Mouse (Mus musculus) intestine, embryonic 15.5 days (tissue): ENCODE measurements around the gene Sugct. TPM values are rescaled to one million over a fixed set of nuclear protein-coding genes. Genes with fewer than 3 reads are reported as not detected.

Source experiments
- ATAC-seq: fragments of 200-750 bp; cut with Nextera tagmentation; 2 replicates; pipeline ENCODE4 v1.8.0; 2017; ENCODE audit warnings: moderate TSS enrichment, moderate library complexity
- H3K27ac ChIP-seq: fragments of 300-500 bp; sonication (generic); 2 replicates; pipeline ENCODE4 v1.5.1; 2015; ENCODE audit warnings: mild to moderate bottlenecking, inconsistent platforms
- H3K27me3 ChIP-seq: fragments of 300-500 bp; sonication (generic); replicated peaks from 2 replicates; pipeline ENCODE4 v1.6.1; 2015; ENCODE audit warnings: inconsistent platforms
- H3K36me3 ChIP-seq: fragments of 300-500 bp; sonication (generic); 2 replicates; pipeline ENCODE4 v1.6.1; 2015; ENCODE audit warnings: inconsistent platforms
- H3K4me1 ChIP-seq: fragments of 300-500 bp; sonication (generic); replicated peaks from 2 replicates; pipeline ENCODE4 v1.6.1; 2015; ENCODE audit warnings: inconsistent platforms
- H3K4me2 ChIP-seq: fragments of 300-500 bp; sonication (generic); replicated peaks from 2 replicates; pipeline ENCODE4 v1.6.1; 2015; ENCODE audit warnings: mild to moderate bottlenecking, inconsistent platforms
- H3K4me3 ChIP-seq: fragments of 300-500 bp; sonication (generic); replicated peaks from 2 replicates; pipeline ENCODE4 v1.5.1; 2015; ENCODE audit warnings: inconsistent platforms
- H3K9ac ChIP-seq: fragments of 300-500 bp; sonication (generic); 2 replicates; pipeline ENCODE4 v1.6.1; 2015; ENCODE audit warnings: inconsistent platforms
- H3K9me3 ChIP-seq: fragments of 300-500 bp; sonication (generic); 2 replicates; pipeline ENCODE4 v1.6.1; 2016; ENCODE audit warnings: inconsistent platforms
- WGBS: fragments of 180-500 bp; shearing (Covaris S2); methylation state at CpG from one replicate; pipeline ENCODE4 v1.1.7; 2015; 5-methylcytosine and 5-hydroxymethylcytosine counted together
- polyA plus RNA-seq: library from polyadenylated mRNA; unstranded; fragments of >200 nt; fragmentation: Nextera tagmentation; extraction: Ambion mirVana; gene quantifications from 2 replicates; pipeline ENCODE4 v1.2.1, GENCODE M21; 2015

Gene Sugct
- 5.3 and 6.1 TPM in 2 replicates for polyA plus RNA-seq

GRCm38 (mm10) chr13:17694911-17695699, at the start of gene Sugct, which contains the start of gene Mplkip:
Gene Sugct (minus strand): TSS chr13:17695553.
Gene Mplkip (plus strand): TSS chr13:17695192.
- H3K36me3 ChIP-seq, result no peaks in the 10 kb centered on the region
- H3K27me3 ChIP-seq, result no peaks in the 10 kb centered on the region
- WGBS, result under 1% methylated on average over 66 of the region's 66 CpGs
- peak within 1 kb of the TSS; percentile 77 for H3K4me3 ChIP-seq
- H3K4me1 ChIP-seq, result 0 out of 2 replicates have a peak, but pooled peaks cover 5% of the 10 kb centered on the region
- H3K4me2 ChIP-seq, result peak within 1 kb of the TSS; percentile 62
- peak; percentile 98 for ATAC-seq
- H3K9me3 ChIP-seq, result no peaks in the 10 kb centered on the region
- peak within 1 kb of the TSS; percentile 87 for H3K9ac ChIP-seq
- H3K27ac ChIP-seq, result peak within 1 kb of the TSS; percentile 91

- no peak overlapping the region for H3K27ac ChIP-seq
Measured at GRCm38 (mm10) chr13:17728798-17729197, 33.4 kb upstream of the Sugct start.

GRCm38 (mm10) chr13:17727922-17728321, 32.6 kb upstream of the Sugct start:
- Histone ChIP-seq H3K27me3 (no peaks in the 10 kb centered on the region), H3K36me3 (no peaks in the 10 kb centered on the region), H3K4me1 (no peaks in the 10 kb centered on the region), H3K27ac (no peak overlapping the region), H3K4me3 (no peak overlapping the region), H3K9ac (no peak overlapping the region), H3K9me3 (no peaks in the 10 kb centered on the region), H3K4me2 (no peak overlapping the region)
- 89% methylated on average over 4 of the region's 4 CpGs for WGBS
- ATAC-seq, result no peak

More at GRCm38 (mm10) chr13:17728798-17729197, 33.4 kb upstream of the Sugct start:
- Histone ChIP-seq H3K9me3 (no peaks in the 10 kb centered on the region), H3K4me3 (no peak overlapping the region), H3K27me3 (no peaks in the 10 kb centered on the region), H3K9ac (no peak overlapping the region), H3K36me3 (no peaks in the 10 kb centered on the region), H3K4me1 (no peaks in the 10 kb centered on the region), H3K4me2 (no peak overlapping the region)
- 93% methylated on average over 3 of the region's 3 CpGs for WGBS
- no peak for ATAC-seq

DNA sequence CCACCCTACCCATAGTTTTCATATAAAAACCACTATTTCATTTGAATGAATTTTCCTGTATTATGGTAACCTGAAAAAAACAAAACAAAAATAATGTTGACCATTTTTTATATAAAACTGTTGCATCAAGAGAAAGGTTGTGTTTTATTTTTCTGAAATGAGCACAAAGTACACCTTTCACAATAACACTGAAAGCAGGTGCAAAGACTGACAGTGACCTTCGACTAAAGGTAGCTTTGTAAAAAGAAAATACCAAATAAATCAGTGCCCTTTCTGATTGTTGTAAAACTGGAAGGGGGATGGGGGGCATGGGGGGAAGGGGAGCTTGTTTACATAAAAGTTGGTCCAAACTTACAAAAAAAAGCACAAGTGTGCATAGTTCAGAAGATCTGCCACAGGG, 22.0 kb upstream of the Sugct start:
- ATAC-seq, result no peak
- Histone ChIP-seq H3K36me3 (peaks cover 9% of the 10 kb centered on the region; the same call in 1 of the 2 replicates), H3K27me3 (no peaks in the 10 kb centered on the region), H3K4me3 (no peak overlapping the region), H3K27ac (no peak overlapping the region), H3K4me2 (no peak overlapping the region), H3K4me1 (no peaks in the 10 kb centered on the region), H3K9ac (no peak overlapping the region), H3K9me3 (no peaks in the 10 kb centered on the region)
- 92% methylated on average over 1 of the region's 1 CpGs for WGBS

DNA sequence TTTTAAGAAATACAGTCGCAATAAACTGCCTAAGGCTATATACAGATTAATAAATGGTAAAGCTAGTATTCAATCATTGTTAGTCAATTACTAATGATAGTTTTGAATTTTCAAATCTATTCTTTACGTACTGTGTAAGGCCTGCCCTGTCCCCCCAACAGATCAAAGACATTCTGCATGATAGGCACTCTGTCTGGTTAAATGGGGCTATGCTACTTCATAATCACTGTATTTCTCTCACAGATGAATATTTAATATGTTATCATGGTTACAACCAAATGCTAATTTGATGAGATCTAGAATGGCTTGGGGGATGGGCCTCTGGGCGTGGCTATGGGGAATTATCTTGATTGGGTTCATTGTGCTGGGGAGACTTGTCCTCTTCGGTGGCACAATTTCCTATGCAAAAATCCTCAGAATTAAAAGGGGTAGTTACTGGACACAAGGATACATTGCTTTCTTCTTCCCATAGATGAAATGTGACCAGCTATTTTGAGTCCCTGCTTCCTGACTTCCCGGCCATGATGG, 13.5 kb upstream of the Sugct start:
- 86% methylated on average over 5 of the region's 5 CpGs for WGBS
- H3K27ac ChIP-seq, result no peak overlapping the region
- no peak; the same call in 1 of the 2 replicates for ATAC-seq
- H3K4me3 ChIP-seq, result no peak overlapping the region
- H3K4me1 ChIP-seq, result no peaks in the 10 kb centered on the region
- H3K27me3 ChIP-seq, result no peaks in the 10 kb centered on the region
- no peak overlapping the region for H3K4me2 ChIP-seq
- no peaks in the 10 kb centered on the region for H3K36me3 ChIP-seq
- H3K9ac ChIP-seq, result no peak overlapping the region
- no peaks in the 10 kb centered on the region for H3K9me3 ChIP-seq

DNA sequence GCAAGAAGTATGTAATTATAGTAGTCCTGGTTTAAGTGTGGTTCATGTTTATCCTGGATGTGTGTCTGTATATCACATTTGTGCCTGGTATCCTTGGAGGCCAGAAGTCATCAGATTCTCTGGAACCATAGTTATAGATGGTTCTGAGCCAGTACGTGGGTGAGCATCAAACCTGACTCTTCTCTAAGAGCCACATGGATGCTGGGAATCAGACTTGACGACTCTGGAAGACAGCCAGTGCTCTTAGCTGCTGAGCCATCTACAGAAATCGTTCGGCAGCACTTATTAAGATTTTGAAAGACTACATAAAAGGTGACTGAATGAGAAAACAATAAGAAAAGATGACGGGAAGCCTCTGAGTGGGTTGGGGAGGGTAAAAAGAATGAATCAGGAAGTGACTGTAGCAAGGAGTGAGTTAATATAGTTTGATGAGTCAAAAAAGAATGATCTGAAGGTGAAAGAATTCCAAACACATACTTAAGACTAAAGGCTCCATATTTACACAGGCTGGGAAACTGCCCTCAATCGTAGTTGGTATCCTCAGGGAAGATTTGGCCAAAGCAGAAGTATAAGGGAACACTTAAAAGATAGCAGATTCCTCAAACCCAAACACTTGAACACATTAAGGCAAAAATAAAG, 10.0 kb upstream of the Sugct start:
- Histone ChIP-seq H3K27ac (no peak overlapping the region), H3K4me2 (no peak overlapping the region), H3K4me3 (no peak overlapping the region), H3K9ac (no peak overlapping the region), H3K36me3 (no peaks in the 10 kb centered on the region), H3K27me3 (no peaks in the 10 kb centered on the region), H3K9me3 (no peaks in the 10 kb centered on the region), H3K4me1 (no peaks in the 10 kb centered on the region)
- no peak for ATAC-seq
- 73% methylated on average over 6 of the region's 6 CpGs for WGBS

DNA sequence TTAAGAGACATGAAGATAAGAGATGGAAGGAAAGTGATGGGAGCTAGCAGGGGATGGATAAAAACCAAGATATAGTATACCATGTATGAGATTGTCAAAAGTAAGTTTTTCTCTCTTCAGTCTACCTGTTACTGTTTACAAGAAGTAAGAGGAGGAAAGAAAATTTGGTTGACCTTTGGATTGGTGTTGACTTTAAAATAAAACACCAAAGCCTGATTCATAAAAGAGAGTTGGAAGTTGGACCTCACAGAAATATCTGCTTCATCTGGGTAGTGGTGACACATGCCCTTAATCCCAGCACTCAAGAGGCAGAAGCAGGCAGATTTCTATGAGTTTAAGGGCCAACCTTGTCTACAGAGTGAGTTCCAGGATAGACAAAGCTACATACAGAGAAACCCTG, 7.0 kb upstream of the Sugct start:
- Histone ChIP-seq H3K9ac (no peak overlapping the region), H3K27me3 (no peaks in the 10 kb centered on the region), H3K27ac (no peak overlapping the region), H3K36me3 (no peaks in the 10 kb centered on the region), H3K9me3 (no peaks in the 10 kb centered on the region), H3K4me3 (no peak overlapping the region), H3K4me1 (no peaks in the 10 kb centered on the region), H3K4me2 (no peak overlapping the region)
- no peak for ATAC-seq

GRCm38 (mm10) chr13:17701322-17701721, 6.0 kb upstream of the Sugct start:
- H3K36me3 ChIP-seq, result no peaks in the 10 kb centered on the region
- no peaks in the 10 kb centered on the region for H3K4me1 ChIP-seq
- no peak overlapping the region for H3K4me2 ChIP-seq
- H3K27me3 ChIP-seq, result no peaks in the 10 kb centered on the region
- H3K27ac ChIP-seq, result no peak overlapping the region
- no peaks in the 10 kb centered on the region for H3K9me3 ChIP-seq
- no peak overlapping the region for H3K4me3 ChIP-seq
- no peak for ATAC-seq
- no peak overlapping the region for H3K9ac ChIP-seq

DNA sequence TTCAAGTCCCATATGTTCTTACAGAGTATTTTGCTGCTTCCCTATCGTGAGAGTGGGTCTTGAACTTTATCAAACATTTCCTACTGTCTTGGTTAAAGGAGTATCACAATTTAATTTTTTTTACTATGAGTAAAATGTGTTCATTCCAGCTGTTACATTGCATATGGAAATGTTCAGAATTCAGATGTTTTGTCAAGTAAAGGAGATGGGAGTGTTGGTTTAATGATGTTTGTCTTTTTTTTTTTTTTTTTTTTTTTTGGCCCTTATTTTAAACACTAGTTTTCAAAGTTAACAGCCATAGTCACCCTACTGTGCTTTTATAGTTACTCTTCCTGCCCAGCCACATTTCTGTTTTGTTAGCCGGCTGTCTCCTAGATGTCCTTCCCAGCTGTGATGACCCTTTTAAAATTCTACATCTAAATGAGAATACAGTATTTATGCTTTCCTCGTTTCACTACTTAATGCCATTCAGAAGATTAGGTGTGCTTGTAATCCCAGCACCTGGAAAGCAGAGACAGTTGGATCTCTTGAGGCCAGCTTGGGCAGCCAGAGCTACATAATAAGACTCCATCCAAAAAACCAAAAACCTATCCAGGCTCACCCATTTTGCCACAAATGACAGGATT, 4.8 kb upstream of the Sugct start:
- Histone ChIP-seq H3K27me3 (no peaks in the 10 kb centered on the region), H3K9me3 (no peaks in the 10 kb centered on the region), H3K9ac (no peak overlapping the region), H3K27ac (no peak overlapping the region), H3K4me2 (no peak overlapping the region), H3K4me1 (no peaks in the 10 kb centered on the region), H3K4me3 (no peak overlapping the region), H3K36me3 (no peaks in the 10 kb centered on the region)
- WGBS, result 86% methylated on average over 3 of the region's 3 CpGs
- ATAC-seq, result no peak

DNA sequence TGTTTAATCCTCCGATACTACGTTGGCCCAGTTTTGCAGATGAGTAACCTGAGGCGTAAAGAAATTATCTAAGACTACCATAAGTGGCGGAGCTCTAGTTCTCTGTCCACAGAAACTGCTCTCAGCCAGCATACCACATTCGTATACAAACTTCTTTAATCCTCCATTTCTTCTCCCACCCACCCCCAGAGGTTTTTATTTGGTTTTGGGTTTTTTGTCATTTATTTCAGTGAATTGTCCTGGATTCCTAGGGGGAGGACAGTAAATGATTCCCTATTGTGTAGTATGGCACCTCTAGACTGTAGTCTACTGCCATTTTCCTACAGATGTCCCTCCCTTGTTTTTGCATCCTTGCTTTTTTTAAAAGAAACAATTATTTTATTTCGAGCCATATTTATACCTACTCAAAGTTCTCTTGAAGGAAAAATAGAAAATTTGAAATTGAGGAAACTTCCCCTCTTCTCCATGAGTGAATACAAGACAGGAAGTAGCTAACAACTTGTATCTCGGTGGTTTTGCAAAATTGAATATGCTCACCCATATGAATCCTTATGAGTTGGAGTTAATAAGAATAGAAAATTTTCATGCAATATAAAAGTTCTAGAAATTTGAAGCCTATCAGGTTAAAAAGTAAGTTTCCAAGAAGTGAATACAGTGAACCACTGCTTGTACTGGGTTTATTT, 686 bp upstream of the Sugct start:
- Histone ChIP-seq H3K27me3 (no peaks in the 10 kb centered on the region), H3K4me3 (peak overlapping the region; percentile 77), H3K4me1 (0 out of 2 replicates have a peak, but pooled peaks cover 5% of the 10 kb centered on the region), H3K36me3 (no peaks in the 10 kb centered on the region), H3K9ac (peak overlapping the region; percentile 87), H3K9me3 (no peaks in the 10 kb centered on the region), H3K4me2 (peak overlapping the region; percentile 61), H3K27ac (peak overlapping the region; percentile 91)
- 8% methylated on average over 7 of the region's 7 CpGs for WGBS
- no peak for ATAC-seq

DNA sequence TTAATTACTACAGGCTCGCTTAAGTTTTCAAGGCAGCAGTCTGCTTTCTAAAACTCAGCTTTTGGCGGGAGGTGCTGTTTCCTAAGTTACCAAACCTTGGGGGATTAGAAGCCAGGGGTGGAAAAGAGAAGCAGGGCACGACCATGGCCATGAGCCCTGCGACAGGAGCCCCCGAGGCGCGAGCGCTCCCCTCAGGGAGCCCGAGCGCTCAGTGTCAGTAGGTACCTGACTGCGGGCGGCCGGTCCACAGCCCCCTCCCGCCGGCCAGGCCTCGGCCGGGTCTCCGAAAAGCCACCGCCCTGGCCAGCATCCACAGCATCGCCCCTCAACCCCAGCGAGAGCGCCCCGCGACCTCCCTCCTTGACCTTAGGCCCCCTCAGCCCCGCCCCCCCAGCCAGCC, 939 bp downstream of the Sugct start:
- peak; percentile 77 for ATAC-seq
- Histone ChIP-seq H3K9me3 (no peaks in the 10 kb centered on the region), H3K4me1 (peaks cover 7% of the 10 kb centered on the region; the same call in 1 of the 2 replicates), H3K9ac (peak overlapping the region; percentile 70), H3K4me3 (peak overlapping the region; percentile 77), H3K27ac (peak overlapping the region; percentile 82), H3K36me3 (no peaks in the 10 kb centered on the region), H3K27me3 (no peaks in the 10 kb centered on the region), H3K4me2 (peak overlapping the region; percentile 62)
- 2% methylated on average over 19 of the region's 25 CpGs for WGBS

- no peak for ATAC-seq
- peaks cover 7% of the 10 kb centered on the region; the same call in 1 of the 2 replicates for H3K4me1 ChIP-seq
- H3K4me3 ChIP-seq, result no peak overlapping the region; the same call in 1 of the 2 replicates
- no peaks in the 10 kb centered on the region for H3K36me3 ChIP-seq
- no peak overlapping the region for H3K27ac ChIP-seq
- H3K27me3 ChIP-seq, result no peaks in the 10 kb centered on the region
- WGBS, result 63% methylated on average over 5 of the region's 5 CpGs
- no peak overlapping the region for H3K9ac ChIP-seq
- H3K9me3 ChIP-seq, result no peaks in the 10 kb centered on the region
- H3K4me2 ChIP-seq, result peak overlapping the region; percentile 62
Measured at GRCm38 (mm10) chr13:17693816-17694215, 1.5 kb downstream of the Sugct start.
